Mouse (Mus musculus): ENCODE measurements at regions not wholly inside any gene's neighbourhood (a gene's known extent, or its start where the extent isn't known, plus 50 kb on each side); places are given as distances from the start of the nearest gene placed in this dataset.

GRCm38 (mm10) chrX:69028650-69029049 is 135.8 kb upstream of the Gm6812 start:
- CTCF ChIA-PET = no interaction called here

GRCm38 (mm10) chrX:69009190-69009589 is 116.3 kb upstream of the Gm6812 start:
- CTCF ChIA-PET = no interaction called here

- CTCF ChIA-PET = interaction anchor here (0.6 kb wide), 1 partner anchor 26 kb away, joined by 7 read pairs; no protein-coding TSS in a partner anchor
Measured at GRCm38 (mm10) chrX:69007986-69008385, 115.1 kb upstream of the Gm6812 start.

Measured in spleen, embryonic (tissue).